In genomic region chr13:103957175-103957940, GRCm38 (mm10) we compare ENCODE assay signal across 12 mouse cellular contexts. TPM values are rescaled to one million over a fixed set of nuclear protein-coding genes. Genes with fewer than 3 reads are reported as not detected.
DNase-seq lines count a peak whose midpoint lies in the region; ATAC-seq and TF ChIP-seq lines count a peak whose summit lies in the region.
"Had no signal": no experiment of that assay in that cellular context is flagged by ENCODE, and none has a peak within 500 bp of the region (broad histone marks: within the 10 kb centered on the region; RNA-seq: fewer than 3 reads in every experiment).

No protein-coding gene starts in this region.

- no peak overlapping the region; the same call in 1 of the 2 replicates for H3K27ac ChIP-seq in kidney, postnatal 0 days
- H3K27ac ChIP-seq in MEL (ENCODE audit: control insufficient read depth, low read depth, low read length): no peak overlapping the region
- H3K27ac ChIP-seq: embryonic facial prominence, embryonic 13.5 days; heart, adult 2 months; macrophage had no signal

- no peaks in the 10 kb centered on the region for H3K36me3 ChIP-seq in kidney, postnatal 0 days (ENCODE audit: insufficient read depth, low read length)
- peaks cover 0 to 3% of the 10 kb centered on the region in 2 experiments; a peak in 2 of 4 replicates for H3K36me3 ChIP-seq in MEL (ENCODE audit: control insufficient read depth in 1 of 2, insufficient read depth in 2 of 2, low read length in 2 of 2)
- H3K36me3 ChIP-seq: embryonic facial prominence, embryonic 13.5 days had no signal

- no peak for TF ChIP-seq POLR2A in MEL (IDR thresholded peaks at IDR 0.05; ENCODE audit: control insufficient read depth in 1 of 2, insufficient read depth in 1 of 2, low read depth in 1 of 2, low read length in 2 of 2, poor library complexity in 1 of 2)

- no peak for TF ChIP-seq RAD21 in MEL (IDR thresholded peaks at IDR 0.05; ENCODE audit: low read depth, low read length)

- H3K4me3 ChIP-seq in kidney, postnatal 0 days (replicated peaks; ENCODE audit: low read depth, low read length): no peak overlapping the region
- peak overlapping the region in 1 of 2 experiments; percentile 12; a peak in 1 of 4 replicates for H3K4me3 ChIP-seq in MEL (ENCODE audit: control insufficient read depth in 1 of 2, insufficient read depth in 1 of 2, low read depth in 2 of 2, low read length in 2 of 2)
- H3K4me3 ChIP-seq: embryonic facial prominence, embryonic 13.5 days; heart, adult 2 months had no signal

- H3K9me3 ChIP-seq in kidney, postnatal 0 days (replicated peaks; ENCODE audit: low read length): no peaks in the 10 kb centered on the region
- H3K9me3 ChIP-seq in MEL (replicated peaks; ENCODE audit: insufficient read depth, low read length): no peaks in the 10 kb centered on the region
- H3K9me3 ChIP-seq: embryonic facial prominence, embryonic 13.5 days had no signal

- no peaks in the 10 kb centered on the region for H3K79me2 ChIP-seq in MEL (ENCODE audit: control insufficient read depth, insufficient read depth, low read length, poor library complexity)

- peak; percentile 31 to 56; a peak in 1 of 4 replicates for TF ChIP-seq EP300 in MEL (IDR thresholded peaks at IDR 0.05; ENCODE audit: low read depth in 1 of 2, low read length in 2 of 2)

- H3K27me3 ChIP-seq in kidney, postnatal 0 days (ENCODE audit: insufficient read depth, low read length): no peaks in the 10 kb centered on the region
- no peaks in the 10 kb centered on the region for H3K27me3 ChIP-seq in MEL (ENCODE audit: control insufficient read depth in 1 of 2, insufficient read depth in 2 of 2, low read length in 2 of 2)
- H3K27me3 ChIP-seq: embryonic facial prominence, embryonic 13.5 days had no signal

- no peak overlapping the region for H3K9ac ChIP-seq in kidney, postnatal 0 days (ENCODE audit: low read depth, low read length)
- no peak overlapping the region for H3K9ac ChIP-seq in MEL (ENCODE audit: control insufficient read depth, low read depth, low read length, poor library complexity, severe bottlenecking)
- H3K9ac ChIP-seq: embryonic facial prominence, embryonic 13.5 days had no signal

- ATAC-seq in kidney, postnatal 0 days (replicated peaks; ENCODE audit: low FRiP score, low read depth): no peak; the same call in 1 of the 2 replicates
- 0 out of 2 replicates have a peak, but pooled peaks have one; percentile 39 for ATAC-seq in erythroid progenitor cell, adult 5-6 weeks (replicated peaks; ENCODE audit: low FRiP score, poor library complexity, severe bottlenecking)
- ATAC-seq in megakaryocyte-erythroid progenitor cell, adult 5-6 weeks (replicated peaks; ENCODE audit: low FRiP score, low TSS enrichment, poor library complexity, severe bottlenecking): peak; percentile 68

- no peak for TF ChIP-seq CTCF in kidney, postnatal 0 days (IDR thresholded peaks at IDR 0.05; ENCODE audit: low read depth)
- TF ChIP-seq CTCF in MEL (IDR thresholded peaks at IDR 0.05 in 2 of 3, conservative IDR thresholded peaks at IDR 0.05 in 1 of 3; ENCODE audit: control insufficient read depth in 1 of 3, insufficient read depth in 1 of 3, low read depth in 2 of 3, low read length in 3 of 3, poor library complexity in 1 of 3, severe bottlenecking in 1 of 3): no peak

- peak; percentile 67 for DNase-seq in kidney, postnatal 0 days (ENCODE audit: low spot score)
- no peak for DNase-seq in kidney, postnatal 14 days
- peak; percentile 44 for DNase-seq in MEL (ENCODE audit: low read depth, low spot score)
- DNase-seq in adrenal gland, postnatal 25 days: no peak
- DNase-seq in cerebellum, adult 18-20 months: no peak
- no peak for DNase-seq in adrenal gland, adult 18-20 months (ENCODE audit: low spot score in 2 of 2)
- DNase-seq: heart, adult 2 months; kidney, adult 8-10 months had no signal

- 27% methylated on average over 8 of the region's 8 CpGs for WGBS in kidney, postnatal 0 days

- H3K4me1 ChIP-seq in kidney, postnatal 0 days (replicated peaks; ENCODE audit: insufficient read depth, low read length): 0 out of 2 replicates have a peak, but pooled peaks cover 3% of the 10 kb centered on the region
- H3K4me1 ChIP-seq in MEL (ENCODE audit: control insufficient read depth in 1 of 2, insufficient read depth in 2 of 2, low read length in 2 of 2): peaks cover 3 to 9% of the 10 kb centered on the region in 2 experiments; a peak in 3 of 4 replicates

- H3K4me2 ChIP-seq in kidney, postnatal 0 days (ENCODE audit: low read length): no peak overlapping the region
- H3K4me2 ChIP-seq: embryonic facial prominence, embryonic 13.5 days had no signal

TF ChIP-seq in MEL, 35 proteins besides CTCF, POLR2A, EP300 and RAD21:
- TF ChIP-seq GATA1 (IDR thresholded peaks at IDR 0.05; ENCODE audit: low read depth, low read length) (peak; percentile 46; the same call in 1 of the 2 replicates), USF1 (IDR thresholded peaks at IDR 0.05; ENCODE audit: low read depth, low read length) (no peak), RCOR1 (IDR thresholded peaks at IDR 0.05; ENCODE audit: low read depth, low read length) (no peak), ELF1 (IDR thresholded peaks at IDR 0.05; ENCODE audit: low read depth, low read length) (peak; percentile 65), ZC3H11A (IDR thresholded peaks at IDR 0.05; ENCODE audit: low read depth, low read length) (0 out of 2 replicates have a peak, but pooled peaks have one; percentile 2), TCF12 (IDR thresholded peaks at IDR 0.05; ENCODE audit: low read depth, low read length) (peak; percentile 76), ETS1 (IDR thresholded peaks at IDR 0.05; ENCODE audit: low read depth, low read length) (0 out of 2 replicates have a peak, but pooled peaks have one; percentile 28)

RNA-seq across cellular contexts. Expression of gene Erbin, which starts 37.0 kb away (rescaled TPM):
- polyA plus RNA-seq in kidney, postnatal 0 days (2015; fragmentation: Nextera tagmentation; extraction: Ambion mirVana): 24.7 and 25.9 TPM in 2 replicates
- 15.2 and 20.8 TPM in 2 replicates for total RNA-seq in MEL (2012; rRNA removed)
- 10 to 100 TPM in 1 of 2 experiments, not detected in 1; 18.6 TPM for polyA plus RNA-seq in MEL (2012; ENCODE audit: insufficient read depth in 1 of 2, insufficient read length in 2 of 2, low read depth in 1 of 2, low replicate concordance in 2 of 2, missing spikeins in 1 of 2)
- total RNA-seq in erythroid progenitor cell, adult 5-6 weeks (2015; ENCODE audit: low replicate concordance): 47.4 and 47.6 TPM in 2 replicates
- total RNA-seq in erythroid progenitor cell, adult 5-6 weeks (2017; ENCODE audit: low replicate concordance): 34.8 and 37.5 TPM in 2 replicates
- 70.5 and 87.2 TPM in 2 replicates for total RNA-seq in megakaryocyte-erythroid progenitor cell, adult 5-6 weeks (2014; fragmentation: Nextera tagmentation)
- 111 and 152 TPM in 2 replicates for total RNA-seq in megakaryocyte-erythroid progenitor cell, adult 5-6 weeks (2017)
- total RNA-seq in adrenal gland, postnatal 25 days (2021): 90.1 and 102 TPM in 2 replicates
- 10 to 100 TPM; 77.4 to 92.4 TPM for total RNA-seq in adrenal gland, adult 18-20 months (2021)

Comparison
In these comparisons a context has a peak if more than half of its experiments do, and no peak if none do; other contexts are left out.
1. DNase-seq: peak in kidney, postnatal 0 days (single experiment) and MEL (single experiment); none in kidney, postnatal 14 days (single experiment), adrenal gland, postnatal 25 days (single experiment), cerebellum, adult 18-20 months (0 of 2) and adrenal gland, adult 18-20 months (0 of 2).